Mouse (Mus musculus) forebrain, embryonic 14.5 days (tissue): ENCODE measurements around the gene Trmt1. TPM values are rescaled to one million over a fixed set of nuclear protein-coding genes. Genes with fewer than 3 reads are reported as not detected.

Source experiments
- ATAC-seq: fragments of 200-750 bp; cut with Nextera tagmentation; 2 replicates; pipeline ENCODE4 v1.8.0; 2017; ENCODE audit warnings: mild to moderate bottlenecking, moderate library complexity
- DNase-seq: peaks from one replicate; pipeline ENCODE4 v3.0.0-alpha.2; 2015; ENCODE audit warnings: low spot score
- H3K27ac ChIP-seq: fragments of 300-500 bp; sonication (generic); 2 replicates; pipeline ENCODE4 v1.5.1; 2014; ENCODE audit warnings: low read depth, mild to moderate bottlenecking, control low read depth, low read length, moderate library complexity
- H3K27me3 ChIP-seq: fragments of 300-500 bp; sonication (generic); replicated peaks from 2 replicates; pipeline ENCODE4 v1.6.1; 2014; ENCODE audit warnings: low read length, control low read depth, mixed read lengths; ENCODE audit not compliant: control insufficient read depth, insufficient read depth
- H3K36me3 ChIP-seq: fragments of 300-500 bp; sonication (generic); 2 replicates; pipeline ENCODE4 v1.6.1; 2014; ENCODE audit warnings: low read length, control low read depth; ENCODE audit not compliant: control insufficient read depth, insufficient read depth
- H3K4me1 ChIP-seq: fragments of 300-500 bp; sonication (generic); 2 replicates; pipeline ENCODE4 v1.6.1; 2014; ENCODE audit warnings: antibody characterized with exemption, low read length, control low read depth; ENCODE audit not compliant: control insufficient read depth, insufficient read depth
- H3K4me2 ChIP-seq: fragments of 300-500 bp; sonication (generic); 2 replicates; pipeline ENCODE4 v1.6.1; 2014; ENCODE audit warnings: mild to moderate bottlenecking, control low read depth, low read length
- H3K4me3 ChIP-seq: fragments of 300-500 bp; sonication (generic); 2 replicates; pipeline ENCODE4 v1.5.1; 2014; ENCODE audit warnings: low read depth, low read length, control low read depth
- H3K9ac ChIP-seq: fragments of 300-500 bp; sonication (generic); 2 replicates; pipeline ENCODE4 v1.6.1; 2014; ENCODE audit warnings: mild to moderate bottlenecking, low read length, control low read depth, moderate library complexity
- H3K9me3 ChIP-seq: fragments of 300-500 bp; sonication (generic); replicated peaks from 2 replicates; pipeline ENCODE4 v1.6.1; 2016; ENCODE audit warnings: low read length, control low read depth, mixed read lengths; ENCODE audit not compliant: control insufficient read depth
- WGBS: fragments of 180-500 bp; shearing (Covaris S2); extraction: QIAGEN DNeasy Blood & Tissue Kit; methylation state at CpG from one replicate; pipeline ENCODE4 v1.1.7; 2014; 5-methylcytosine and 5-hydroxymethylcytosine counted together
- polyA plus RNA-seq: library from polyadenylated mRNA; unstranded; fragments of >200 nt; fragmentation: Nextera tagmentation; extraction: Ambion mirVana; gene quantifications from 2 replicates; pipeline ENCODE4 v1.2.1, GENCODE M21; 2014

The Trmt1 gene
- polyA plus RNA-seq, 1 experiment from 2014 or later: 47.8 TPM

- no peak for DNase-seq
- Histone ChIP-seq H3K27me3 (no peaks in the 10 kb centered on the region), H3K9ac (no peak overlapping the region), H3K4me2 (no peak overlapping the region), H3K9me3 (no peaks in the 10 kb centered on the region), H3K4me1 (peaks cover 39% of the 10 kb centered on the region), H3K36me3 (no peaks in the 10 kb centered on the region), H3K27ac (peak overlapping the region; percentile 63; the same call in 1 of the 2 replicates), H3K4me3 (no peak overlapping the region)
- no peak for ATAC-seq
These were observed 28.9 kb upstream of the Trmt1 start for GRCm38 (mm10) chr8:84657203-84657602.

- Histone ChIP-seq H3K9me3 (no peaks in the 10 kb centered on the region), H3K4me3 (no peak overlapping the region), H3K4me1 (peaks cover 39% of the 10 kb centered on the region), H3K27me3 (no peaks in the 10 kb centered on the region), H3K27ac (no peak overlapping the region; the same call in 1 of the 2 replicates), H3K36me3 (no peaks in the 10 kb centered on the region), H3K9ac (no peak overlapping the region), H3K4me2 (no peak overlapping the region)
- no peak for ATAC-seq
- WGBS: 35% methylated on average over 4 of the region's 4 CpGs
- no peak for DNase-seq
These were observed 28.4 kb upstream of the Trmt1 start for GRCm38 (mm10) chr8:84657680-84658079.

- H3K27ac ChIP-seq: no peak overlapping the region
These were observed 27.2 kb upstream of the Trmt1 start for GRCm38 (mm10) chr8:84658951-84659350.

GRCm38 (mm10) chr8:84659936-84660818 lies 25.9 kb upstream of the Trmt1 start:
- peak overlapping the region; percentile 92 for H3K4me2 ChIP-seq
- 5% methylated on average over 33 of the region's 33 CpGs for WGBS
- no peak for ATAC-seq
- H3K9ac ChIP-seq: peak overlapping the region; percentile 81
- no peaks in the 10 kb centered on the region for H3K27me3 ChIP-seq
- H3K9me3 ChIP-seq: no peaks in the 10 kb centered on the region
- DNase-seq: peak; percentile 38
- peak overlapping the region; percentile 69 for H3K4me3 ChIP-seq
- H3K27ac ChIP-seq: peak overlapping the region; percentile 44
- H3K4me1 ChIP-seq: peaks cover 45% of the 10 kb centered on the region
- H3K36me3 ChIP-seq: no peaks in the 10 kb centered on the region

More at GRCm38 (mm10) chr8:84658951-84659350, 27.2 kb upstream of the Trmt1 start:
- Histone ChIP-seq H3K27me3 (no peaks in the 10 kb centered on the region), H3K4me2 (no peak overlapping the region), H3K9me3 (no peaks in the 10 kb centered on the region), H3K4me1 (peaks cover 46% of the 10 kb centered on the region), H3K36me3 (no peaks in the 10 kb centered on the region), H3K9ac (no peak overlapping the region), H3K4me3 (no peak overlapping the region)
- 62% methylated on average over 1 of the region's 1 CpGs for WGBS
- DNase-seq (no peak), ATAC-seq (no peak)

- H3K27me3 ChIP-seq: no peaks in the 10 kb centered on the region
- DNase-seq (no peak), ATAC-seq (no peak)
- H3K4me3 ChIP-seq: peak overlapping the region; percentile 69
- H3K4me1 ChIP-seq: peaks cover 42% of the 10 kb centered on the region
- no peak overlapping the region; the same call in 1 of the 2 replicates for H3K27ac ChIP-seq
- H3K9ac ChIP-seq: peak overlapping the region; percentile 81
- 3% methylated on average over 20 of the region's 20 CpGs for WGBS
- no peaks in the 10 kb centered on the region for H3K36me3 ChIP-seq
- H3K4me2 ChIP-seq: peak overlapping the region; percentile 92
- H3K9me3 ChIP-seq: no peaks in the 10 kb centered on the region
These were observed 25.2 kb upstream of the Trmt1 start for GRCm38 (mm10) chr8:84660819-84661457.

GRCm38 (mm10) chr8:84661458-84661871 lies 24.6 kb upstream of the Trmt1 start:
- DNase-seq: peak; percentile 29
- H3K9me3 ChIP-seq: no peaks in the 10 kb centered on the region
- H3K36me3 ChIP-seq: no peaks in the 10 kb centered on the region
- peak overlapping the region; percentile 69 for H3K4me3 ChIP-seq
- peaks cover 40% of the 10 kb centered on the region for H3K4me1 ChIP-seq
- no peak for ATAC-seq
- H3K27me3 ChIP-seq: no peaks in the 10 kb centered on the region
- peak overlapping the region; percentile 92 for H3K4me2 ChIP-seq
- peak overlapping the region; percentile 81 for H3K9ac ChIP-seq
- under 1% methylated on average over 24 of the region's 24 CpGs for WGBS
- peak overlapping the region; percentile 69; the same call in 1 of the 2 replicates for H3K27ac ChIP-seq

GRCm38 (mm10) chr8:84661961-84662571 lies 24.0 kb upstream of the Trmt1 start:
- Histone ChIP-seq H3K27me3 (no peaks in the 10 kb centered on the region), H3K4me1 (peaks cover 34% of the 10 kb centered on the region), H3K36me3 (no peaks in the 10 kb centered on the region), H3K9me3 (no peaks in the 10 kb centered on the region), H3K9ac (peak overlapping the region; percentile 81), H3K27ac (peak overlapping the region; percentile 69), H3K4me2 (peak overlapping the region; percentile 92), H3K4me3 (peak overlapping the region; percentile 69)
- under 1% methylated on average over 58 of the region's 61 CpGs for WGBS
- ATAC-seq: peak; percentile 7; the same call in 1 of the 2 replicates
- peak; percentile 39 for DNase-seq

- Histone ChIP-seq H3K9ac (peak within 1 kb of the TSS; percentile 84), H3K4me1 (peaks cover 34% of the 10 kb centered on the region), H3K9me3 (no peaks in the 10 kb centered on the region), H3K27me3 (no peaks in the 10 kb centered on the region), H3K36me3 (no peaks in the 10 kb centered on the region), H3K4me3 (peak within 1 kb of the TSS; percentile 69), H3K4me2 (peak within 1 kb of the TSS; percentile 92), H3K27ac (peak within 1 kb of the TSS; percentile 90)
- peak; percentile 98 for DNase-seq
- peak; percentile 83 for ATAC-seq
- WGBS: under 1% methylated on average over 27 of the region's 27 CpGs
These were observed 23.5 kb upstream of the Trmt1 start, which contains the start of gene Ier2 for GRCm38 (mm10) chr8:84662581-84663065. Ier2 (minus strand) TSS chr8:84662852.
